Mouse (Mus musculus): ENCODE measurements at regions not wholly inside any gene's neighbourhood (a gene's known extent, or its start where the extent isn't known, plus 50 kb on each side); places are given as distances from the start of the nearest gene placed in this dataset.
"Not testable (repeated sequence)": the region's sequence is repeated elsewhere in the genome, so short reads cannot be mapped to it uniquely, and the experiment has no call there.

GRCm38 (mm10) chr13:88459474-88460173 is 361.6 kb upstream of the Edil3 start:
- no peak for DNase-seq (ENCODE audit: low read depth, low spot score)

- no peak for DNase-seq (ENCODE audit: low read depth, low spot score)
Observed at GRCm38 (mm10) chr13:88490104-88490503, 331.2 kb upstream of the Edil3 start.

DNA sequence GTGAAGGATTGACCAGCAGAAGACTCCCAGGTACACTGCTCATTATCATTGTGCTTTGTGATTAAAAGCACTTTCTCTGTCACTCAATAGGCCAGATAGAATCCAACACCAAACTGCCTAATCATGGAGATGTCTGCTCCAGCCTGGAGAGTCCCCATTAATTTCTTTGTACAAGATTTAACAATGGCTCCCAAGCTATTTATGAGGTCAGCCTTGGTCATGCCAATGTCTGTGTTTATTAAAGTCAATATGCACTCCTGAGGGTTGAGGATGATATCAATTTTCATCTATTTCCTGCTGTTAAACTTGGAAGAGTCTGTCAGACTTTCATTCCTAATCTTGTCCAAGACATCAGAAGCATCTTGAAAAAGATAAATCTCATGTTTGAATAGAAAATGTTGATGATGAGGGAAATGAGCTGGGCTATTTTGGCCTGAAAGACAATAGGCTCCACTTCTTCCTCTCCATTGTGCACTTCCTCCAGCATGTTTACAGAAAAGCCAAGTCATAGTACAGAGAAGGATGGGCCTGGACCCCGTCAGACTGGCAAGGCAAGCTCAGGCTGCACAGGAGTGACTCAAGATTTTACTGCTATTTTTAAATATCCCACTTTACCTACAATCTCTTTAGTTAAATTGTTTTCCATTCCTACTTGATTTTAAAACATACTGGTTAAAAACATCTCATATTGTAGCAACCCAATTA is 310.3 kb upstream of the Edil3 start:
- no peak for DNase-seq (ENCODE audit: low read depth, low spot score)

GRCm38 (mm10) chr13:88534796-88535195 is 286.5 kb upstream of the Edil3 start:
- DNase-seq (ENCODE audit: low read depth, low spot score): no peak

GRCm38 (mm10) chr13:88554504-88554903 is 266.8 kb upstream of the Edil3 start:
- peak; percentile 74 for DNase-seq (ENCODE audit: low read depth, low spot score)

DNA sequence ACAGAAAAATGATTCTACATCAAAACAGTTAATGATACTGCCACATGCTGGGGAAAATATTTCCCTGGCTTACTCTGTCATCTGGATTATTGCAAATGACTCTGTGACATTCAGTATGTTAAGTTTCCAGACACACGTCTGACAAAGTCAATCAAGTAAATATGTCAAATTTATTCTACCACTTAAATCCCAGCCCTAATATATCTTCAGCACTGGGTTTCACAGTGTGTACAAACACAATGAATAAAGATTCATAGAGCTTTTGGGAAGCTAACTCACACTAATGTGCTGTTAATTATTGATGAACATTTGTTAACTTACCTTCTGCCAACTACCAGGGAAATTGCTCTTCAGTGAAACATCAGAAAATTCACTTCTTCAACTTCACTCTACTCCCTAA is 256.3 kb upstream of the Edil3 start:
- DNase-seq (ENCODE audit: low read depth, low spot score): no peak

GRCm38 (mm10) chr13:88602244-88602643 is 219.0 kb upstream of the Edil3 start:
- DNase-seq (ENCODE audit: low read depth, low spot score): no peak

- no peak for DNase-seq (ENCODE audit: low read depth, low spot score)
Observed at GRCm38 (mm10) chr13:88610610-88611009, 210.7 kb upstream of the Edil3 start.

DNA sequence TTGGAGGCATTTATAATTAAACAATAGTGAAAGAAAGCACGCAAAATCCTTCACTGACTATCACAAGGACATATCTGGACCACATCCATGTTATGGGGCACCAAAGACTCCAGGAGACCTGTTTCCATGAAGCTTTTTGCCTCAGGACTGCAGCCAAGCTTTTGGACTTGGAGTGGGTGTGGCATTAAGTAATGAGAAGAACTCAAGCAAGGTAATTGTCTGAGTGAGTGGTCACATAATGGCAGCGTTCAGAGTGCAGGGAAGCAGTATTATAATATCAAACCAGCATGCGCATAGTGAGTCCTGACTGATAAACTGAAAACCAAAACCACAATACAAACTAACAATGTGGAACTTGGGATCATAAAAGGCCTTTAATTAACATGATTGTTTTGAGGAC is 208.0 kb upstream of the Edil3 start:
- no peak for DNase-seq (ENCODE audit: low read depth, low spot score)

GRCm38 (mm10) chr13:88650135-88650534 is 171.1 kb upstream of the Edil3 start:
- DNase-seq (ENCODE audit: low read depth, low spot score): no peak

DNA sequence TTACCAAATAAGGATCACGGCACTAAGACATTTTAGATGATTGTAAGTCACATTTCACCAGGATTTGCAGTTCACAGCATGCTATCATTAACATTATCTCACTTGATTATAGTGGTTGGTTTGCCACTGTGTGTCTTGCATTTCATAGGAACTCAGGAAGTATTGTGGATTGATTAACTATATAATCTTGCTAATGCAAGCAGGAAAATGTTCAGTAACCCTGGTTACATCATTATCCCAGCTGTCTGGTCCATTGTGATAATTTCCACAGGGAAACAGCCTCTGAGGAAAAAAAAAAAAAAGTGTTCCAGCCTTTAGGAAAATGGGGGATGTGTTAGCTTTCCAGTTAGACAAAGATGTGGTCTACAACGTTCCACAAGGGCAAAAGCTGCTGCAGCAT is 170.2 kb upstream of the Edil3 start:
- DNase-seq (ENCODE audit: low read depth, low spot score): no peak

DNA sequence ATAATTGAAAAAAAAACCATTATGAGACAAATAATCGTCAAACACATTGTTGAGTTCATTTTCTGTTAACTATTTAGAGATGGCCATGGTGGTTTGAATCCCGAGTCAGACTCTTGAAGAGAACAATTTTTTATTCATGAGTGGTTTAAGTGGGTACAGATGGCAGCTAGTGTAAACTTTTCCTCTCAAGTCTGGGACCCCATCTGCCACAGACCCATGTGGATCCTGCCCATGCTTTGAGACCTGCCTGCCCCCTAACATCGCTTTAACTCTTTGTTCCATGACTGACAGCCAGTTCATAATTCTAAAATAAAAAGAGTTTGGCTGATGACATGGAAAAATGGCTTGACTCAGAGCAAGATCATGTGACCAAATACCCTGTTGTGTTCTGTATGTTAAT is 166.2 kb upstream of the Edil3 start:
- no peak for DNase-seq (ENCODE audit: low read depth, low spot score)

DNA sequence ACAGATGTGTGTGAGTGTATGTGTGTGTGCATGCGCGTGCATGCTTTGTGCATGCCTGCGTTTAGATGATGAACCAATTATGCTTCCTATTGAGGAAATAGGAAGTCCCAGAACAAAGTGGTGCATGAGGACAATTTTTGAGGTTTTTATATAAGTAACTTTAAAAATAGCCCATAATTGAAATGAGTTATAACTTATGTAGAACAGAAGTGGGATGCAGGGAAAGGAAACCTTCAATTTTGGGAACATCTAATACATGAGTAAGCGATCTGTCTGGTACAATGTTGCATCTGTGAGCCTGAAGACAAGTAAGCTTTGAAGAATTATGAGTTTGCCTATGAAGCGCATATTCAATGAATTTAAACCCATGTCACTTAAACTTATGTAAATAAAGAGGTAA is 145.4 kb upstream of the Edil3 start:
- no peak for DNase-seq (ENCODE audit: low read depth, low spot score)

GRCm38 (mm10) chr13:88704526-88704925 is 116.7 kb upstream of the Edil3 start:
- DNase-seq (ENCODE audit: low read depth, low spot score): no peak

DNA sequence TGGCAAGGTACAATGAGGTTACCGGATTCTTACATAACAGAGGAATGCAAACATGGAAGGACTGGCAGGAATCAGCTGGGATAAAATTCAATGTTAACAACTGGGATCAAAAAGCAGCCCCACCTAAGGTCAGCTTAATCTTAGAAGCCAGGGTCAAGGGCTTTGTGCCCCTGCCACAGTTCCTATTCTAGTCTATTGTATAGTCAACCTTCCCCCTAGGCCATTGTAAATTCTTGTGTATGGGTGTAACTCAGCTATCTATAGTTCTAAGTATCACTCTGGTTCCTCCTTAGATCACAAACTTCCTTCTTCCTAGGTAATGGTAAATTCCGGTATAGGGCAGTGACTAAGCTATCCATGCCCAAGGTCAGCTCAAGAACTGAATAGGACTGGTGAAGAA is 91.6 kb upstream of the Edil3 start:
- not testable (repeated sequence) for DNase-seq (ENCODE audit: low read depth, low spot score)

DNA sequence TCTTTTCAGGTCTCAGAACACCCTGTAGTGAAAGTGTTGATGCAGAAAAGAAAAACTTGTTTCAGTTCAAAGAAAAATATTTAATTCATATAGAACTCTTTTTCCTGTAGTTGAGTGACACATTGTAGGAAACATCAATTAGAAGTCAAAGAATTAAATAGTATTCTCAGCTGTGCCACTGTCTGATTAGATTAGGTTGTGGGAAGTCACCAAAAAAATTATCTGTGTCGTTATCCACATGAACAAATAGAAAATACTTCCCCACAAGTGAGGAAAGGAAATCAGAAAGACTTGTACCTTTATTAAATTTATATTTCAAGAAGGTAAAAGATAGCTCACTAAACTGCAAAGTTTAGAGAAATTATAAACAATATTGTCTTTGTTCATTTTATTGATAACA is 71.4 kb upstream of the Edil3 start:
- DNase-seq (ENCODE audit: low read depth, low spot score): no peak
